Mouse (Mus musculus) brown adipose tissue, adult 24 weeks (tissue): ENCODE data around the gene Ccdc13. TPM values are rescaled to one million over a fixed set of nuclear protein-coding genes. Genes with fewer than 3 reads are reported as not detected.

Source experiments
- H3K27ac ChIP-seq: fragments of 200-500 bp; replicated peaks from 2 replicates; pipeline ENCODE4 v1.5.1; 2012; ENCODE audit warnings: low read depth, mild to moderate bottlenecking, low read length
- H3K4me1 ChIP-seq: fragments of 200-500 bp; 2 replicates; pipeline ENCODE4 v1.6.1; 2012; ENCODE audit warnings: low read length, mixed read lengths; ENCODE audit not compliant: control insufficient read depth, insufficient read depth, insufficient read length
- H3K4me3 ChIP-seq: fragments of 200-500 bp; 2 replicates; pipeline ENCODE4 v1.5.1; 2012; ENCODE audit warnings: low read depth, mild to moderate bottlenecking, low read length, moderate library complexity; ENCODE audit not compliant: insufficient read depth
- polyA plus RNA-seq: library from polyadenylated mRNA; stranded (reverse); fragments of >200 nt; gene quantifications from 2 replicates; pipeline ENCODE4 v1.2.4, GENCODE M21; 2012; ENCODE audit not compliant: missing spikeins, insufficient read depth, insufficient read length

Gene Ccdc13
- polyA plus RNA-seq, 1 experiment = not detected

DNA sequence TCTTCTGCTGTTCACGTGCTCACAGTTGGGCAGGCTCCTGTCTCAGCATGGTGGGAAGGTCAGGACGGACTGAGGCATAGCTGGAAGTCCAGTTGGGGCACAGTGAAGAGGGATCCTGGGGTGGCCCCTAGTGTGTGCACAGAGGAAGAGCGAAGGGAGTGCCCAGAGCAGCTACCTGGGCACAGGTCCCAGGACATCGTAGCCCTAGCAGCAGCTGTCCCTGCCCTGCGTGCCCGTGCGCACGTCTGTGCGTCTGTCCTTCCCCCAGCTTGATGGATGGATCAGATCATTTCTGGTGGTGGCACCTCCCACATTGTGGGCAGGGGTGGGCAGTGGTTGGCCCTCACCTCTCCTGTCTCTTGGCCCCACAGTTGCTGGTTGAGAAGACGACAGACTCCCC lies 77.0 kb downstream of the Ccdc13 start:
- no peak overlapping the region for H3K27ac ChIP-seq
- H3K4me1 ChIP-seq = no peaks in the 10 kb centered on the region; the same call in 1 of the 2 replicates
- H3K4me3 ChIP-seq = no peak overlapping the region

GRCm38 (mm10) chr9:121761787-121762186 lies 77.5 kb downstream of the Ccdc13 start:
- Histone ChIP-seq H3K4me3 (no peak overlapping the region), H3K27ac (no peak overlapping the region)

DNA sequence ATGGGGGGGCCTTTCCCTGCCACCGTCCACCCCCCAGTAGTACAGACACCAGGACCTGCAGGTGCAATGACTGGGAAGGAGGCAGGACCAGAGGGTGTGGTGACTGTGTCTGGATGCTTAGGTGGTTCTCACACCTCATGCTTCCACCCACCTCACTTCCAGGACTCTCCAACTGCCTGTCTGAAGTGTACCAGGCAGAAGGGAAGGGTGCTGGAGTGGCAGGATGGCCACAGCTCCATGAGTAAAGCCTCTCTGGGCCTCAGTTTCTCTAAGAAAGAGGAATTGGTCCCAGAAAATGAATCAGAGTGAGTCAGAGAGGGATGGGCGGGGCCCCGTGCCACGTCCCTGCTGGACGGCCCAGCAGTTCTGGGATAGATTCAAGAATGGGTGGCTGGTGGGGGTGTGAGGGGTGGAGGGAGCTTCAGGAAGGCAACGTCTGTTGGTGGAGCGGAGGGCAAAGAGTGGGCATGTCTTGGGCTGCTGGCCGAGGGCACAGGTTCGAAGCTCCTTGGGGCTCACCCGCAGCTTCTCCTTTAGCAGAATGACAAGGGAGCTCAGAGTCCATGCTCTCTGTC lies 78.1 kb downstream of the Ccdc13 start:
- H3K27ac ChIP-seq = no peak overlapping the region
- no peaks in the 10 kb centered on the region; the same call in 1 of the 2 replicates for H3K4me1 ChIP-seq
- peak overlapping the region; percentile 94 for H3K4me3 ChIP-seq

More at GRCm38 (mm10) chr9:121761787-121762186, 77.5 kb downstream of the Ccdc13 start:
- H3K4me1 ChIP-seq = no peaks in the 10 kb centered on the region; the same call in 1 of the 2 replicates

- H3K4me3 ChIP-seq = peak overlapping the region; percentile 94
- H3K4me1 ChIP-seq = no peaks in the 10 kb centered on the region; the same call in 1 of the 2 replicates
- no peak overlapping the region for H3K27ac ChIP-seq
Measured at GRCm38 (mm10) chr9:121760271-121761090, 78.8 kb downstream of the Ccdc13 start.

- Histone ChIP-seq H3K27ac (no peak within 1 kb of the TSS), H3K4me1 (no peaks in the 10 kb centered on the region; the same call in 1 of the 2 replicates), H3K4me3 (peak within 1 kb of the TSS; percentile 94)
Measured at GRCm38 (mm10) chr9:121759091-121760081, 79.9 kb downstream of the Ccdc13 start, which contains the start of gene Zfp651. Zfp651 (plus strand) TSS chr9:121759330.

- H3K27ac ChIP-seq = no peak overlapping the region
- peak overlapping the region; percentile 94 for H3K4me3 ChIP-seq
- H3K4me1 ChIP-seq = no peaks in the 10 kb centered on the region; the same call in 1 of the 2 replicates
Measured at GRCm38 (mm10) chr9:121757835-121758814, 81.1 kb downstream of the Ccdc13 start.

DNA sequence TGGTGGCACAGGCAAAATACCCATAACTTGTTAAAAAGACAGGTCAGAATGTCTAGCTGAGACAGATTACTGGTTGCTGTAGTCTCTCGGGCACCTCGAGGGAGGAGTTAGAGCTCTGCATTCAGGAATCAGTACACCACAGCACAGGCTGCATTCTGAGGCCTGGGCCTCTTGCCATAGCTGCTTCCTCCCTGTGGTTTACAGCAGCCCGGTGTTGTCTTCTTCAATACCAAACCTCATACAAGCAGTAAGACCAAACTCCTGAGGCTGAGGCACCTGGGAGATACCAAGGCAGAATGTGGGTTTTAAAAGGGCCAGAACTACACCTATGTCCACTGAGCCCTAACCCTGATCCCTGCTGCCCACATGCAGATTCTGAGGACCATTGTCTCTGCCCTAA lies 81.8 kb downstream of the Ccdc13 start:
- Histone ChIP-seq H3K4me3 (no peak overlapping the region), H3K27ac (no peak overlapping the region), H3K4me1 (no peaks in the 10 kb centered on the region; the same call in 1 of the 2 replicates)

DNA sequence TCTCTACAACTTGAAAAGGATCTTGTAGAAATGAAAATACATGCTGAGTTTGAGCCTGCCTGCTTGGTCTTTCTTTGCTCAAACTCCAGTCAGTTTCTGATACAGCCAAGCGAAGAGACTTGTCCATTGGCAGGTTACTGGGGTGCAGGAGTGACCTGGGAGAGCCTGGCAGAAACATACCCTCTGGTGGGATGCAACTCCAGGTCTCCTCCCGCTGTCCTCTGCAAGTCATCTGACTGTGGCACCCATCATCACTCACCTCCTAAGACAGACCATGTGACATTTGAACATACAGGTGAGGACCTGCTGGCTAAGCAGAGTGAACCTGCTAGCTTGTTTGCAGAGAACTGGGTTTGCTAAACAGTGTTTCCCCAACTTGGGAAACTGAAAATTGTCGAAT lies 82.5 kb downstream of the Ccdc13 start:
- H3K4me3 ChIP-seq = no peak overlapping the region
- no peaks in the 10 kb centered on the region; the same call in 1 of the 2 replicates for H3K4me1 ChIP-seq
- H3K27ac ChIP-seq = no peak overlapping the region

DNA sequence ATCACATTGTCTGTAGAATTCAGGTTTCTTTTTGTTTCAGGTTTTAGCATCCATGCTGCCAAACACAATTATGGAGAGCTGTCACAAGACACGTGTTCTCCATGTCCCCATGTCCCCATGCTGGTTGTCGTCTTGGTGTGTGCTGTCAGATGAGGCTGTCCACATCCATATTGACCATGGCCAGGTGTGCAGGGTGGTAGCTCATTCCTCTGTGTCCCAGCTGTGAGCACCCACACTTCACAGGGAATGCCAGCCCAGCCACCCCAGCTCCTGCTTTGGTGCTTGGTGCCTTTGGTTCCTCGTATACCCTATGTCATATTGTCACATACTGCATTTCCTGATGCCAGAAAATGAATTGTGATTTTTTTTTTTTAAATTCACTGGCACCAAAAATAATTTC lies 84.6 kb downstream of the Ccdc13 start:
- no peaks in the 10 kb centered on the region; the same call in 1 of the 2 replicates for H3K4me1 ChIP-seq
- no peak overlapping the region for H3K4me3 ChIP-seq
- no peak overlapping the region for H3K27ac ChIP-seq

- no peak overlapping the region for H3K4me3 ChIP-seq
- H3K27ac ChIP-seq = no peak overlapping the region
- no peaks in the 10 kb centered on the region for H3K4me1 ChIP-seq
Measured at GRCm38 (mm10) chr9:121752774-121753173, 86.5 kb downstream of the Ccdc13 start.

Other genes starting within 250 kb of the Ccdc13 start
- gene Lyzl4, start 197.4 kb downstream of the Ccdc13 start, polyA plus RNA-seq = not detected in 2 replicates
- not detected in 2 replicates for gene Vipr1, start 196.7 kb downstream of the Ccdc13 start, polyA plus RNA-seq
- 2.1 and 2.8 TPM in 2 replicates for gene Sec22c, start 134.0 kb downstream of the Ccdc13 start, polyA plus RNA-seq
- gene Ss18l2, start 129.1 kb downstream of the Ccdc13 start, polyA plus RNA-seq = 149 and 182 TPM in 2 replicates
- 20.7 and 21.6 TPM in 2 replicates for gene Nktr, start 120.3 kb downstream of the Ccdc13 start, polyA plus RNA-seq
- gene Zfp651, start 80.1 kb downstream of the Ccdc13 start, polyA plus RNA-seq = 8.7 and 10.4 TPM in 2 replicates
- gene Klhl40, start 61.9 kb downstream of the Ccdc13 start, polyA plus RNA-seq = 1.4 and 2.2 TPM in 2 replicates
- gene Hhatl, start 47.0 kb downstream of the Ccdc13 start, polyA plus RNA-seq = 1.7 and 2.4 TPM in 2 replicates
- 439 and 453 TPM in 2 replicates for gene Higd1a, start 18.9 kb upstream of the Ccdc13 start, polyA plus RNA-seq
- 1.5 TPM in 1 of 2 replicates, not detected in the other for gene Ackr2, start 58.9 kb upstream of the Ccdc13 start, polyA plus RNA-seq
- gene Cyp8b1, start 76.8 kb upstream of the Ccdc13 start, polyA plus RNA-seq = not detected in 2 replicates
- gene Fam198a, start 111.5 kb upstream of the Ccdc13 start, polyA plus RNA-seq = 0.28 TPM in 1 of 2 replicates, not detected in the other
- 4.0 and 6.3 TPM in 2 replicates for gene Pomgnt2, start 157.6 kb upstream of the Ccdc13 start, polyA plus RNA-seq